Mouse (Mus musculus) myocyte (in vitro differentiated cells): ENCODE measurements around the gene Rgl1. TPM values are rescaled to one million over a fixed set of nuclear protein-coding genes. Genes with fewer than 3 reads are reported as not detected.

Experiments used
- H3K27me3 ChIP-seq: one replicate; pipeline ENCODE4 v1.6.1; 2011; ENCODE audit not compliant: control insufficient read depth, insufficient read depth, insufficient read length
- H3K36me3 ChIP-seq: one replicate; pipeline ENCODE4 v1.6.1; 2011; ENCODE audit not compliant: control insufficient read depth, insufficient read depth
- H3K4me2 ChIP-seq: one replicate; pipeline ENCODE4 v1.6.1; 2011; ENCODE audit warnings: low read depth, control low read depth
- H3K4me3 ChIP-seq: one replicate; pipeline ENCODE4 v1.5.1; 2011; ENCODE audit warnings: mild to moderate bottlenecking, control low read depth, moderate library complexity
- H3K79me2 ChIP-seq: one replicate; pipeline ENCODE4 v1.6.1; 2011; ENCODE audit not compliant: control insufficient read depth, insufficient read depth
- H3ac ChIP-seq: one replicate; pipeline ENCODE4 v1.6.1; 2011; ENCODE audit not compliant: control insufficient read depth, insufficient read length
- CEBPB ChIP-seq: IDR thresholded peaks from 2 replicates; pipeline ENCODE4 v1.6.1; 2011; ENCODE audit warnings: mild to moderate bottlenecking, moderate library complexity; ENCODE audit not compliant: poor library complexity, insufficient read depth, severe bottlenecking
- E2F4 ChIP-seq: IDR thresholded peaks from one replicate; pipeline ENCODE4 v1.6.1; 2011; ENCODE audit warnings: mild to moderate bottlenecking, control low read depth, moderate library complexity; ENCODE audit not compliant: insufficient read depth
- MAX ChIP-seq: IDR thresholded peaks from one replicate; pipeline ENCODE4 v1.6.1; 2011; ENCODE audit warnings: low read depth, mild to moderate bottlenecking, control low read depth
- MYOD1 ChIP-seq, 3 experiments: IDR thresholded peaks; one replicate each; pipeline ENCODE4 v1.6.1; 2011; ENCODE audit warnings: control low read depth in 2 of 3, low read depth in 2 of 3, mild to moderate bottlenecking in 2 of 3, moderate library complexity in 1 of 3; ENCODE audit not compliant: insufficient read length in 2 of 3, control insufficient read depth in 1 of 3
- MYOG ChIP-seq, 3 experiments: IDR thresholded peaks; one replicate each; pipeline ENCODE4 v1.6.1; 2011; ENCODE audit warnings: control low read depth in 2 of 3, low read depth in 2 of 3, mild to moderate bottlenecking in 2 of 3; ENCODE audit not compliant: insufficient read length in 2 of 3, control insufficient read depth in 1 of 3, insufficient read depth in 1 of 3
- POLR2A ChIP-seq: IDR thresholded peaks from one replicate; pipeline ENCODE4 v1.6.1; 2011; ENCODE audit warnings: low read depth, mild to moderate bottlenecking, control low read depth, moderate library complexity; ENCODE audit not compliant: insufficient read length
- POLR2AphosphoS2 ChIP-seq: IDR thresholded peaks from one replicate; pipeline ENCODE4 v1.6.1; 2011; ENCODE audit warnings: low read depth, control low read depth; ENCODE audit not compliant: insufficient read length
- REST ChIP-seq: IDR thresholded peaks from one replicate; pipeline ENCODE4 v1.6.1; 2011; ENCODE audit warnings: mild to moderate bottlenecking, control low read depth, moderate library complexity; ENCODE audit not compliant: insufficient read depth, insufficient read length
- SRF ChIP-seq: IDR thresholded peaks from one replicate; pipeline ENCODE4 v1.6.1; 2011; ENCODE audit warnings: low read depth; ENCODE audit not compliant: control insufficient read depth, insufficient read length
- TCF12 ChIP-seq: IDR thresholded peaks from one replicate; pipeline ENCODE4 v1.6.1; 2011; ENCODE audit warnings: mild to moderate bottlenecking, control low read depth; ENCODE audit not compliant: poor library complexity, insufficient read depth, severe bottlenecking
- TCF3 ChIP-seq: IDR thresholded peaks from one replicate; pipeline ENCODE4 v1.6.1; 2011; ENCODE audit warnings: low read depth, control low read depth; ENCODE audit not compliant: insufficient read length
- USF1 ChIP-seq: IDR thresholded peaks from one replicate; pipeline ENCODE4 v1.6.1; 2011; ENCODE audit warnings: low read depth, mild to moderate bottlenecking, control low read depth, moderate library complexity
- polyA plus RNA-seq: library from polyadenylated mRNA; unstranded; fragments of >200 nt; fragmentation: generic; extraction: Trizol; gene quantifications from one replicate; pipeline ENCODE4 v1.2.1, GENCODE M21; 2012; ENCODE audit warnings: missing spikeins

Gene Rgl1
- polyA plus RNA-seq, 1 experiment, result 4.3 TPM

- H3K27me3 ChIP-seq, result no peaks in the 10 kb centered on the region
- H3K4me3 ChIP-seq, result no peak overlapping the region
- TF ChIP-seq SRF, result no peak
- no peak for TF ChIP-seq E2F4
- TF ChIP-seq REST, result no peak
- TF ChIP-seq MAX, result no peak
- TF ChIP-seq CEBPB, result no peak
- TF ChIP-seq POLR2A, result no peak
- TF ChIP-seq MYOG (IDR thresholded peaks at IDR 0.05; ENCODE audit: control insufficient read depth in 1 of 3, insufficient read depth in 1 of 3, insufficient read length in 2 of 3, low read depth in 2 of 3), result no peak
- no peak overlapping the region for H3ac ChIP-seq
- no peaks in the 10 kb centered on the region for H3K36me3 ChIP-seq
- H3K79me2 ChIP-seq, result no peaks in the 10 kb centered on the region
- H3K4me2 ChIP-seq, result no peak overlapping the region
Measured at GRCm38 (mm10) chr1:152575096-152575495, 191.1 kb downstream of the Rgl1 start.

- Histone ChIP-seq H3K36me3 (no peaks in the 10 kb centered on the region), H3K4me2 (no peak overlapping the region), H3K79me2 (no peaks in the 10 kb centered on the region), H3ac (no peak overlapping the region), H3K27me3 (no peaks in the 10 kb centered on the region), H3K4me3 (no peak overlapping the region)
- TF ChIP-seq MYOG (IDR thresholded peaks at IDR 0.05; ENCODE audit: control insufficient read depth in 1 of 3, insufficient read depth in 1 of 3, insufficient read length in 2 of 3, low read depth in 2 of 3), result no peak
- TF ChIP-seq MYOD1 (IDR thresholded peaks at IDR 0.05; ENCODE audit: control insufficient read depth in 1 of 3, insufficient read length in 2 of 3, low read depth in 2 of 3), result no peak
- no peak for TF ChIP-seq REST
- no peak for TF ChIP-seq CEBPB
- TF ChIP-seq TCF12, result no peak
- no peak for TF ChIP-seq MAX
- no peak for TF ChIP-seq E2F4
- no peak for TF ChIP-seq POLR2A
- no peak for TF ChIP-seq USF1
- TF ChIP-seq TCF3, result no peak
- no peak for TF ChIP-seq POLR2AphosphoS2
Measured at GRCm38 (mm10) chr1:152573470-152574059, 192.6 kb downstream of the Rgl1 start.

GRCm38 (mm10) chr1:152572755-152573469 is 193.2 kb downstream of the Rgl1 start:
- H3K4me2 ChIP-seq, result no peak overlapping the region
- no peaks in the 10 kb centered on the region for H3K36me3 ChIP-seq
- H3ac ChIP-seq, result no peak overlapping the region
- no peak overlapping the region for H3K4me3 ChIP-seq
- TF ChIP-seq TCF3, result no peak
- TF ChIP-seq CEBPB, result no peak
- no peak for TF ChIP-seq E2F4
- TF ChIP-seq POLR2A, result no peak
- no peak for TF ChIP-seq MYOG (IDR thresholded peaks at IDR 0.05; ENCODE audit: control insufficient read depth in 1 of 3, insufficient read depth in 1 of 3, insufficient read length in 2 of 3, low read depth in 2 of 3)
- no peak for TF ChIP-seq MAX
- TF ChIP-seq POLR2AphosphoS2, result no peak
- TF ChIP-seq REST, result no peak
- no peak for TF ChIP-seq USF1
- TF ChIP-seq SRF, result no peak
- TF ChIP-seq MYOD1 (IDR thresholded peaks at IDR 0.05; ENCODE audit: control insufficient read depth in 1 of 3, insufficient read length in 2 of 3, low read depth in 2 of 3), result no peak
- no peak for TF ChIP-seq TCF12
- H3K79me2 ChIP-seq, result no peaks in the 10 kb centered on the region
- no peaks in the 10 kb centered on the region for H3K27me3 ChIP-seq

GRCm38 (mm10) chr1:152571340-152571739 is 194.8 kb downstream of the Rgl1 start:
- H3K4me3 ChIP-seq, result no peak overlapping the region
- TF ChIP-seq USF1 (no peak), CEBPB (no peak), MYOG (IDR thresholded peaks at IDR 0.05; ENCODE audit: control insufficient read depth in 1 of 3, insufficient read depth in 1 of 3, insufficient read length in 2 of 3, low read depth in 2 of 3) (no peak), SRF (no peak), MAX (no peak), E2F4 (no peak)
- H3K36me3 ChIP-seq, result no peaks in the 10 kb centered on the region
- H3K27me3 ChIP-seq, result no peaks in the 10 kb centered on the region
- H3K4me2 ChIP-seq, result no peak overlapping the region
- H3ac ChIP-seq, result no peak overlapping the region
- H3K79me2 ChIP-seq, result no peaks in the 10 kb centered on the region

GRCm38 (mm10) chr1:152570681-152571080 is 195.5 kb downstream of the Rgl1 start:
- Histone ChIP-seq H3K4me3 (no peak overlapping the region), H3K27me3 (no peaks in the 10 kb centered on the region), H3K36me3 (no peaks in the 10 kb centered on the region), H3K79me2 (no peaks in the 10 kb centered on the region), H3K4me2 (no peak overlapping the region), H3ac (no peak overlapping the region)
- TF ChIP-seq MYOG (IDR thresholded peaks at IDR 0.05; ENCODE audit: control insufficient read depth in 1 of 3, insufficient read depth in 1 of 3, insufficient read length in 2 of 3, low read depth in 2 of 3), result no peak
- no peak for TF ChIP-seq TCF12
- TF ChIP-seq POLR2A, result no peak
- TF ChIP-seq MYOD1 (IDR thresholded peaks at IDR 0.05; ENCODE audit: control insufficient read depth in 1 of 3, insufficient read length in 2 of 3, low read depth in 2 of 3), result no peak
- TF ChIP-seq POLR2AphosphoS2, result no peak
- TF ChIP-seq USF1, result no peak
- TF ChIP-seq CEBPB, result no peak
- no peak for TF ChIP-seq TCF3
- TF ChIP-seq SRF, result no peak
- no peak for TF ChIP-seq E2F4
- no peak for TF ChIP-seq REST
- TF ChIP-seq MAX, result no peak
